Mouse (Mus musculus) heart, embryonic 13.5 days (tissue): ENCODE results near the gene Mthfd2l. TPM values are rescaled to one million over a fixed set of nuclear protein-coding genes. Genes with fewer than 3 reads are reported as not detected.

Experiments used
- ATAC-seq: fragments of 200-750 bp; cut with Nextera tagmentation; 2 replicates; pipeline ENCODE4 v1.8.0; 2017; ENCODE audit warnings: moderate TSS enrichment; ENCODE audit not compliant: insufficient number of reproducible peaks, low FRiP score, low TSS enrichment; ENCODE audit errors: extremely low read depth
- H3K27ac ChIP-seq: fragments of 300-500 bp; sonication (generic); replicated peaks from 2 replicates; pipeline ENCODE4 v1.5.1; 2015; ENCODE audit warnings: moderate library complexity, mild to moderate bottlenecking, inconsistent platforms
- H3K27me3 ChIP-seq: fragments of 300-500 bp; sonication (generic); replicated peaks from 2 replicates; pipeline ENCODE4 v1.6.1; 2015; ENCODE audit warnings: mild to moderate bottlenecking, inconsistent platforms
- H3K36me3 ChIP-seq: fragments of 300-500 bp; sonication (generic); 2 replicates; pipeline ENCODE4 v1.6.1; 2015; ENCODE audit warnings: mild to moderate bottlenecking, inconsistent platforms
- H3K4me1 ChIP-seq: fragments of 300-500 bp; sonication (generic); 2 replicates; pipeline ENCODE4 v1.6.1; 2015; ENCODE audit warnings: inconsistent platforms
- H3K4me2 ChIP-seq: fragments of 300-500 bp; sonication (generic); 2 replicates; pipeline ENCODE4 v1.6.1; 2015; ENCODE audit warnings: inconsistent platforms, mild to moderate bottlenecking, moderate library complexity
- H3K4me3 ChIP-seq: fragments of 300-500 bp; sonication (generic); 2 replicates; pipeline ENCODE4 v1.5.1; 2015; ENCODE audit warnings: moderate library complexity, mild to moderate bottlenecking, inconsistent platforms
- H3K9ac ChIP-seq: fragments of 300-500 bp; sonication (generic); 2 replicates; pipeline ENCODE4 v1.6.1; 2015; ENCODE audit warnings: inconsistent platforms, mild to moderate bottlenecking, moderate library complexity
- H3K9me3 ChIP-seq: fragments of 300-500 bp; sonication (generic); 2 replicates; pipeline ENCODE4 v1.6.1; 2016; ENCODE audit warnings: inconsistent platforms
- WGBS: fragments of 180-500 bp; shearing (Covaris S2); methylation state at CpG from one replicate; pipeline ENCODE4 v1.1.7; 2015; ENCODE audit warnings: mixed read lengths; 5-methylcytosine and 5-hydroxymethylcytosine counted together
- polyA plus RNA-seq: library from polyadenylated mRNA; unstranded; fragments of >200 nt; fragmentation: Nextera tagmentation; extraction: Ambion mirVana; gene quantifications from 2 replicates; pipeline ENCODE4 v1.2.1, GENCODE M21; 2015

Mthfd2l gene
- polyA plus RNA-seq, 1 experiment from 2014 or later = 28.1 TPM

DNA sequence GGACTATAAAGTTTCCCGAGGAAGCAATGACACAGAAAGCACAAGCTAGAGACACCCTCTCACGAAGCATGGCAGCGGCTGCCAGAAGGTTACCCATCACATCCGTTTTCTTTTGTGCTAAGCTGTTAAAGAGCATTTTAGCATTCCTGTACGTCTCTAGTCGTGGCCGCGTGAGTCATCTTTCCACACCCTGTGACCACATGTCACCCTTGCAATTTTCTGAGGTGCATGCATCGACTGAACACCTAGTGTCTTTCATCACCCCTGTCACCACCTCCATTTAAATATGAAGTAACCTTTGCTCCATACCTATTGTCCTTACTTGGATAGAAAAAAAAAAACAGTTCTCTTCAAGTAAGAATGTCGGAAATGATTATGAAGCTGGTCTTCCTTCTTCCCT, 84.3 kb downstream of the Mthfd2l start:
- Histone ChIP-seq H3K9me3 (no peaks in the 10 kb centered on the region), H3K4me3 (no peak overlapping the region), H3K4me1 (peaks cover 15% of the 10 kb centered on the region; the same call in 1 of the 2 replicates), H3K27ac (no peak overlapping the region), H3K4me2 (no peak overlapping the region; the same call in 1 of the 2 replicates), H3K9ac (no peak overlapping the region), H3K36me3 (no peaks in the 10 kb centered on the region), H3K27me3 (no peaks in the 10 kb centered on the region)
- ATAC-seq = no peak
- 49% methylated on average over 10 of the region's 10 CpGs for WGBS

DNA sequence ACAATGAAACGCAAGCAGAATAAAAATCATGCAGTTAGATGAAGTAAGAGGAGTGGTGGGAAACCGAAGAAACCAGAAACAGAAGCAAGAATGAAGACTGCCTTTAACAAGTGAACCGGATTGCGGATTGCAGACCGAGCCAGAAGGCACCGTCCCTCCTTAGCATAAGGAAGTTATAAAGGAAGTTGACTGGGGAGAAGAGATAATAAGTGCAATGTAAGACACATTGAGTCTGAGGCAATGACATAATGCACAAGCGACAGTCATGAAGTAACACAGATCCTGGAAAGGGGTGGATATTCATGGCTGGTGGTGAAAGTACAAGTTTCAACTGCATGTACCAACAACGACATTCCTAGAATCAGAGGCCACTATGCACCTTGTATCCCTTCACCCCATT, 92.2 kb downstream of the Mthfd2l start:
- Histone ChIP-seq H3K27me3 (0 out of 2 replicates have a peak, but pooled peaks cover 2% of the 10 kb centered on the region), H3K4me3 (no peak overlapping the region), H3K27ac (no peak overlapping the region), H3K4me2 (no peak overlapping the region), H3K9me3 (no peaks in the 10 kb centered on the region), H3K9ac (no peak overlapping the region), H3K36me3 (no peaks in the 10 kb centered on the region), H3K4me1 (0 out of 2 replicates have a peak, but pooled peaks cover 6% of the 10 kb centered on the region)
- no peak for ATAC-seq
- 74% methylated on average over 8 of the region's 8 CpGs for whole genome bisulfite sequencing

DNA sequence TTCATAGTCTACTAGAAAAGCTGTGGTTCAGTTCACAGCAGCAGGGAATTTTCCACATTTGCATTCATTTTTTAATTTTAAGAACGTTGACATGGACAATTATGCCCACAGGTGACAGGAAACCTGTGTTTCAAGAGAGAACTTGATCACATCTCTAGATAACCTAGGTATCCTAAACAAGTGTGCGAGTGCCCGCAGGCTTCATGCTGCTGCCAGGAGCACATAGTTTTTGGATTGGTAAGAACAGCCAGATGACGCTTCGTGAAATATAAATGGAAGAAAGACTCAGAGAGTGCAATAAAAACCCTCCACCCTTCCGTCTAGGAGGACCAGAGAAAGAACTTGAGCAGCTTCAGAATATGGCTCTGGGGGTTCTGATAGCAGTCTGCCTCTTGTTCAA, 96.2 kb downstream of the Mthfd2l start, which contains the start of gene Epgn:
Gene Epgn (plus strand): TSS at position 301 of the 400 bp plus-strand sequence.
- Histone ChIP-seq H3K9ac (no peak within 1 kb of the TSS), H3K4me2 (no peak within 1 kb of the TSS), H3K4me1 (0 out of 2 replicates have a peak, but pooled peaks cover 3% of the 10 kb centered on the region), H3K36me3 (no peaks in the 10 kb centered on the region), H3K4me3 (no peak within 1 kb of the TSS), H3K9me3 (no peaks in the 10 kb centered on the region), H3K27ac (no peak within 1 kb of the TSS), H3K27me3 (0 out of 2 replicates have a peak, but pooled peaks cover 4% of the 10 kb centered on the region)
- WGBS = 82% methylated on average over 6 of the region's 6 CpGs
- ATAC-seq = no peak

DNA sequence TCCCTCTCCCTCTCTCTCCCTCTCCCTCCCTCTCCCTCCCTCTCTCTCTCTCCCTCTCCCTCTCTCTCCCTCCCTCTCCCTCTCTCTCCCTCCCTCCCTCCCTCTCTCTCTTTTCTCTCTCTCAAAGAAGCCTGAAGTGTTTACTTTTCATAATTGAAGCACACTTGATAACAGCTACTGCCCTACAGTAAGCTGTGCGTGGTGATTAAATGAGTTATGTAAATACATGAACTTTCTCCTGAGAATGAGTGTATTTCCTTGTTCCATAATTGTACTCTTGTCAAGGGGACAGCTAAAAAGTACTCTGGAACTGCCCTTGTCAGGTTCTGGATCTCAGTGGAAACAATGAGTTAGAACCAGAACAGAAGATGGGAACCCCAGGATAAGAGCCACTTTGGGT, 96.9 kb downstream of the Mthfd2l start:
- Histone ChIP-seq H3K27me3 (0 out of 2 replicates have a peak, but pooled peaks cover 4% of the 10 kb centered on the region), H3K4me3 (no peak overlapping the region), H3K27ac (no peak overlapping the region), H3K9ac (no peak overlapping the region), H3K4me1 (0 out of 2 replicates have a peak, but pooled peaks cover 3% of the 10 kb centered on the region), H3K9me3 (no peaks in the 10 kb centered on the region), H3K36me3 (no peaks in the 10 kb centered on the region), H3K4me2 (no peak overlapping the region)
- ATAC-seq = no peak
- 60% methylated on average over 1 of the region's 1 CpGs for WGBS

DNA sequence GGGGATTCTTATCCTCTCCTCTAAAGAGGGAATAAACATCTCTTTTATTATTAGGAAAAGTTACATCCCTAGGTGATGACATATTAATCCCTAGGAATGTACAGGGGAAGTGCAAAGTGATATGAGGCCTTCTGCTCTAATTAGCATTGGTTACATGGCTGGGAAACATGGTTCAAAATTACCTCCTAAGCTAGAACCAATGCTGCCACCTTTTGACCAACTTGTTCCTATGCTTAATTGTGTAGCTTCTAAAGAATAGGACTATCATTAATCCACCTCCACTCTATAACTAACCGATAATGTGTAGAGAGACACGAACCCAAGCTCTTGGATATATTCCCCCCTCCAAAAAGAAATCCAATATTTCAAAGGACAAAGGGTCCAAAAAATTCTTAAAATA, 99.7 kb downstream of the Mthfd2l start:
- no peak overlapping the region for H3K4me2 ChIP-seq
- H3K9me3 ChIP-seq = no peaks in the 10 kb centered on the region
- 0 out of 2 replicates have a peak, but pooled peaks cover 4% of the 10 kb centered on the region for H3K27me3 ChIP-seq
- no peak for ATAC-seq
- H3K9ac ChIP-seq = no peak overlapping the region
- 65% methylated on average over 2 of the region's 2 CpGs for WGBS
- no peaks in the 10 kb centered on the region for H3K36me3 ChIP-seq
- 0 out of 2 replicates have a peak, but pooled peaks cover 6% of the 10 kb centered on the region for H3K4me1 ChIP-seq
- no peak overlapping the region for H3K4me3 ChIP-seq
- no peak overlapping the region for H3K27ac ChIP-seq

DNA sequence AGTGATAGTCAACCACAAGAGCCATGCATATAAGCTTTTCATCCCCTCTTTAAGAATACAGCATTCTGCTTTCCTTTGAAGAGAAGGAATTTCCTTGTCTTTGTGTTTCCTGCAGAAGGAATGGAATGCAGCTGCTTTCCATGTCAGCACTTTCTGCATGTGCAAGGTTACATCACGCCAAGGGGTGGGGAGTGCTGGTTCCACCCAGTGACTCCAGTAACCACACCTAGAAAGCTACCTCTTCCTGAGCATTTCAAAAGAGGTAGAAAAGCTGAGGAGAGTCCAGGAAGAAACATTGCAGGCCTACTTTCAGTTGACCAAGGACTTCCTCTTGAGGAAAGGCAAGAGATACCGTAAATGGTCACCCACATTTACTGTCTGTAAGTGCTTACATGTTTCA, 104.4 kb downstream of the Mthfd2l start:
- no peaks in the 10 kb centered on the region for H3K36me3 ChIP-seq
- no peak overlapping the region for H3K4me3 ChIP-seq
- H3K4me1 ChIP-seq = peaks cover 22% of the 10 kb centered on the region
- ATAC-seq = no peak
- H3K27ac ChIP-seq = no peak overlapping the region
- 53% methylated on average over 2 of the region's 2 CpGs for WGBS
- H3K27me3 ChIP-seq = no peaks in the 10 kb centered on the region
- no peaks in the 10 kb centered on the region for H3K9me3 ChIP-seq
- H3K4me2 ChIP-seq = no peak overlapping the region
- no peak overlapping the region for H3K9ac ChIP-seq

DNA sequence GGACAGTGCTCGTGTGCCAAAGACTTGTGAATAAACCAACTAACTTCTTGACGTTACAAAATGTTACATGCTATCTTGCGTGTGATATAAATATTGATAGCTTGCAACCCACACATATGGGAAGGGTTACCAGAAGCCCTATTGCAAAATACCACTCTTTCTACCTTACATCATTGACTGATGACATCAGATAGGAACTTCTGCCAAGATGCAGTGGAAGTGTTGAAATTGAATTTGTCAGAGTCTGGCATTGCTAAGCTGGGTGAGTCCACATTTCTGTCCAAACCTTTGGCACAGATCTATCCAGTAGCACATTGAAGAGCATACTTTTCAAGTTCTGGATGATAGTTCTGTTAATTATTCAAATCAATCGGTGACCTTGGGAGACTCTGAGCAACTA, 105.7 kb downstream of the Mthfd2l start:
- Histone ChIP-seq H3K27me3 (no peaks in the 10 kb centered on the region), H3K4me1 (peaks cover 20% of the 10 kb centered on the region), H3K9ac (no peak overlapping the region), H3K9me3 (no peaks in the 10 kb centered on the region), H3K27ac (no peak overlapping the region), H3K4me3 (no peak overlapping the region), H3K4me2 (no peak overlapping the region), H3K36me3 (no peaks in the 10 kb centered on the region)
- ATAC-seq = no peak
- WGBS = 72% methylated on average over 4 of the region's 4 CpGs

DNA sequence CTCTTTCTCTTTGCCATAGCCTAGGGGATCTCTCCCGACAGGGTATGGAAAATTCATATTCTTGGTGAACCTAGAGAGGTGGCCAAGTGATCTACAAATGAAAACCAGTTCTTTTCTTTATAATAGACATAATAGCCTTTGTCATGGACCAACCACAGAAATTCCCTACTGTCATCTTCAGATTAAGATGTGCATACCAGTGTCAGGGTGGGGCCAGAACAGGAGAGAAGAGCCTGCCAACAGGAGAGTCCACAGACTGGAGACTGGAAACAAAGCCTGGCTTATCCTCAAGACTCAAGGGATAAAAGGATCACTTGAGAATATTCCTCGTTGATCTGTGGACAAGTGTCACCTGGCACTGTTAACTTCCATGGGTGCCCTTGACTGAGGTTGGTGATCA, 106.8 kb downstream of the Mthfd2l start:
- Histone ChIP-seq H3K27ac (no peak overlapping the region), H3K4me2 (no peak overlapping the region), H3K9ac (no peak overlapping the region), H3K4me3 (no peak overlapping the region), H3K4me1 (peaks cover 20% of the 10 kb centered on the region), H3K9me3 (no peaks in the 10 kb centered on the region), H3K27me3 (no peaks in the 10 kb centered on the region), H3K36me3 (no peaks in the 10 kb centered on the region)
- 53% methylated on average over 2 of the region's 2 CpGs for WGBS
- ATAC-seq = no peak

DNA sequence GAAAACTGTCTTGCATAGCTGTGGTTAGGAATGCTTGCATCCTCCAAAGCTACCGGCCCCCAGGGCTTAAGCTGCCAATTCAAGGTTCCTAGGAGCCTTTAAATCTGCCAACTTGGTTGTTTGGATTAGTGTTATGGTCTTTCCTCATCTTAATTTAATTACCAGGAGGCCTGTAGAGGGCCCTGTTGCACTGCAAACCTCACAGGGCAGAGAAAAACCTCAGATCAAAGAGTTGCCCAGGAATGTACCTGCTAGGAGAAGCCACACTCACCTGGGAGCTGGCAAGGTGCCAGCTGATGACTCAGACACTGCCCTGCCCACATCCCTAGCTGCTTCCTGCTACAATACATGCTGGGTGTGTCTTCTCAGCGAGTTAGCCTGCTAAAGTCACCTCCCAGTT, 107.6 kb downstream of the Mthfd2l start:
- Histone ChIP-seq H3K4me1 (peaks cover 20% of the 10 kb centered on the region), H3K36me3 (no peaks in the 10 kb centered on the region), H3K27ac (no peak overlapping the region), H3K9ac (no peak overlapping the region), H3K4me2 (no peak overlapping the region), H3K4me3 (no peak overlapping the region), H3K9me3 (no peaks in the 10 kb centered on the region), H3K27me3 (no peaks in the 10 kb centered on the region)
- ATAC-seq = no peak
- 11% methylated on average over 2 of the region's 2 CpGs for WGBS

DNA sequence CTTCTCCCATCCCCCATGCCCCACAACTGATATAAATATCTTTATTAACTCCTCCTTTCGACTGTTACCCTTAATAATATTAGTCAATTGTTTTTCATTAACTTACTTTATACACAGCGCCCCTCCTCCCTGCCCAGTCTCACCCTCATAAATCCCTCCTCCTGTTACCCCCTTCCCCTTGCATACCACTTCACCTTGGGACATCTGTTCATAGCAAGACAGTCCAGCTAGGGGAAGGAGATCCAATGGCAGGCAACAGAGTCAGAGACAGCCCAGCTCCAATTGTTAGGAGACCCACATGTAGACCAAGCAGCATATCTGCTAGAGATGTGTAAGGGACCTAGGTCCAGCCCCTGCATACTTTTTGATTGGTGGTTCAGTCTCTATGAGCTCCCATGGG, 108.0 kb downstream of the Mthfd2l start:
- WGBS = 68% methylated on average over 2 of the region's 2 CpGs
- peaks cover 20% of the 10 kb centered on the region for H3K4me1 ChIP-seq
- ATAC-seq = no peak
- no peaks in the 10 kb centered on the region for H3K27me3 ChIP-seq
- H3K9ac ChIP-seq = no peak overlapping the region
- H3K4me3 ChIP-seq = no peak overlapping the region
- no peak overlapping the region for H3K27ac ChIP-seq
- H3K9me3 ChIP-seq = no peaks in the 10 kb centered on the region
- no peaks in the 10 kb centered on the region for H3K36me3 ChIP-seq
- H3K4me2 ChIP-seq = no peak overlapping the region

DNA sequence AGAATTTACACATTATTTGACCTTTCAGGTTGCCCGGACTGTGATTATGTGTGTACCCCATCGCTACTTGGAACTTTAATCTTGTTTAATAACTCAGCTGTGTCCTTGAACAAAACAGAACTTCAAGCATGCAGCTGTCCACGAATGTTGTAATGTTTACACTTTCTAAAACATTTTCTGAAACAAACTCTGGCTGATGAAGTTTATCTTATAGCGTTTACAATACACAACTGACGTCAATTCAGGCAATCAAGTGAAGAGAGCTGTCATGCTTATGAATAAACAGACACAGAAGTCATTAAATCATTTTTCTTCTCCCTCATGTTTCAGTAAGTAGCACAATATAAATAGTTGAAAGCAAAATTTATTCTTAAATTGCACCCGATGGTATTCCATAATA, 117.1 kb downstream of the Mthfd2l start:
- no peak overlapping the region for H3K9ac ChIP-seq
- no peaks in the 10 kb centered on the region for H3K4me1 ChIP-seq

DNA sequence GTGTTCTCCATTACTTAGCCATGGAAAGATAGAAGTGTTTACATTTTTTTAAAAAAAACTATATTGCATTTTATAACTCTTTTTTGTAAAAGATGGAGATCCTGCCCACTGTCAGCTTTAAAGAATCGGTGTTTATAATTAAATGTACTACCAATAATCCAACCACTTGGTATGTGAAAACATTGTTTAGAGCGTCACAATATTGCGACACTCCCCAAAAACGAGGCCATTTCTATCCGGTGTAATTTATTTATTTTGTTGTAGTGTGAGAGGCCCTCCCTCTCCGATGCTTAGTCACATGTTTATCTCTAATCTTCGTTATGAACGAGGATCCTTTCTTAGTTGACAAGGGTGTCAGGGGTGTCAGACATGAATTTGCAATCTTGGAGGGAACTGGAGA, 117.5 kb downstream of the Mthfd2l start:
- WGBS = 65% methylated on average over 8 of the region's 8 CpGs
- ATAC-seq = no peak
- H3K4me2 ChIP-seq = no peak overlapping the region
- H3K36me3 ChIP-seq = no peaks in the 10 kb centered on the region
- H3K27me3 ChIP-seq = no peaks in the 10 kb centered on the region
- no peak overlapping the region for H3K4me3 ChIP-seq
- no peak overlapping the region for H3K27ac ChIP-seq
- H3K4me1 ChIP-seq = no peaks in the 10 kb centered on the region
- H3K9me3 ChIP-seq = no peaks in the 10 kb centered on the region
- no peak overlapping the region for H3K9ac ChIP-seq

More for the DNA sequence above, 117.1 kb downstream of the Mthfd2l start:
- H3K4me3 ChIP-seq = no peak overlapping the region
- no peaks in the 10 kb centered on the region for H3K9me3 ChIP-seq
- no peak overlapping the region for H3K4me2 ChIP-seq
- no peaks in the 10 kb centered on the region for H3K27me3 ChIP-seq
- WGBS = 77% methylated on average over 6 of the region's 6 CpGs
- no peak for ATAC-seq
- H3K36me3 ChIP-seq = no peaks in the 10 kb centered on the region
- H3K27ac ChIP-seq = no peak overlapping the region
